Mouse (Mus musculus): ENCODE data around the gene Spred2. TPM values are rescaled to one million over a fixed set of nuclear protein-coding genes. Genes with fewer than 3 reads are reported as not detected.

Spred2 gene
- polyA plus RNA-seq (2014; fragmentation: Illumina TruSeq; extraction: RNeasy Lipid Tissue Mini Kit (QIAGEN cat#74804); ENCODE audit: insufficient read depth, low read depth, low replicate concordance): 7.0 TPM

GRCm38 (mm10) chr11:19923888-19924756, at the start of gene Spred2:
Gene Spred2 (plus strand): TSS chr11:19924375.

Other genes starting within 250 kb of the Spred2 start
- 81.5 TPM for gene Actr2, start 188.5 kb downstream of the Spred2 start, polyA plus RNA-seq (2014; fragmentation: Illumina TruSeq; extraction: RNeasy Lipid Tissue Mini Kit (QIAGEN cat#74804); ENCODE audit: insufficient read depth, low read depth, low replicate concordance)

Measured in lung, adult 10 weeks (tissue).